Mouse (Mus musculus) monocyte, adult 2 months (primary cell): ENCODE data around the gene Parpbp.

Experiments used
- DNase-seq, 2 experiments: peaks; one replicate each; pipeline ENCODE4 v3.0.0; 2022; ENCODE audit warnings: low spot score in 2 of 2, low read depth in 1 of 2

Gene Parpbp

GRCm38 (mm10) chr10:88146707-88147477 is at the start of gene Parpbp, which contains the start of gene Nup37:
Gene Parpbp, minus strand, starts transcription at chr10:88146941.
Gene Nup37, plus strand, starts transcription at chr10:88146992.
- peak; percentile 54 to 74 for DNase-seq

DNA sequence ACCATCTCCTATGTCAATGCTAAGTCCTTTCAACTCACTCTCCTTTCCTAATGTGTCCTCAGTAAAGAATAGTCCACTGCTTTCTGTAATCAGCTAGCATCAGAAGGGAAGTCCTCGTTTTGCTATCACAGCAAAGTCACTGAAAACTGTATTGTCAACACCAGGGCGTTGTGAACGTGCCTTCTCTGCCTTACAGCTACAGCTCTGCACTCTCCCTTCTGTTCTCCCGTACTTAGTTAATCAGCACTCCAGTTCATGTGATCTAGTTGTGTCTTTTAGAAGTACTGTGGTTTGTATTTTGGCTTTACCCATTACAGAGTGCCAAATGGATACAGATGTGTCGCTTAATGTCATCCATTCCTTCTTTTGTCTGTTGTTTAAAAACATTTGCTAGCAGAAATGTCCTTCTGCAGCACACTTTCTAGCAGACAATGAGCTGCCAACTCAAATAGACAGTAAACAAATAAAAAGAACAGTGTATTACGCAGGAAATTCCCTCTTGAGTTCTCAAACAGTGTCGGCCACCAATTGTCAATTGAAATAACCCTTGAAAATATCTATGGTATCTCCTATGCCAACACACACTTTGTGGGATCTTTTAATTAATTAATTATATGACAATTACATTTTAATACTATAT is 20.8 kb upstream of the Parpbp start:
- DNase-seq: no peak

- no peak for DNase-seq
These were observed 19.4 kb upstream of the Parpbp start for GRCm38 (mm10) chr10:88166158-88166557.

DNA sequence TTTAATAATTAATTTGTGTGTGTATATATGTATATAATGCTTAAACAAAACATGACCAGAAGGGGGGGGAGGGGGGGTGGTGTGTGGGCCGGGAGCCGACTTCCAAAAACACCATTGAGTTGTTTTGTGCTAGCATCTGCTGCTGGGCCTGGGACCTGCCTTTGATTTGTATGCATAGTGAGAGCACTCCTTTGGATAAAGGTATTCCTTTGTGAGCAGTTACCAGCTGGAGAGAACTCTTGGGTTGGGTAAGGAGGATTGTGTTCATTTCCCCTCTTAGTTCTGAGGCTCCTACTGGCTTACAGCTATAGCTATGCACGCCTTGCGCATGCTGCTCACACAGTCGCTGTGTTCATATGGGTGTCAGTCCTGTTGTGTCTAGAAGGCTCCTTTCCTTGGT is 15.9 kb upstream of the Parpbp start:
- DNase-seq: no peak

DNA sequence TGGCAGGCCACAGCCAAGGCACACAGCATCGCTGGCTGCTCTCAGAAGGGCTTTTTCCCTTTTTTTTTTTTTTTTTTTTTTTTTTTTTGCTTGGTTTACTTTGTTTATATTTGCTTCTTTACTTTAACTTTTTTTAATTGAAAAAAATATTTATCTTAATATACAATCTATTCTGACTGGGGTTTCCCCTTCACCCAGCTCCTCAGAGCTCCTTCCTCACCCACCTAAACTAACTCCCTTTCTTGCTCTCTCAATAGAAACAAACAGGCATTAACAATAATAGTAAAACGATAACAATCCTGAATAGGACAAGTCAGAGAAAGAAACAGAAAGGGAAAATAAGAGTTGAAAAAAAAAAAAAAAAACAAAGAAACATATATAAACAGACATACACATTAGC is 15.4 kb upstream of the Parpbp start:
- DNase-seq: no peak

DNA sequence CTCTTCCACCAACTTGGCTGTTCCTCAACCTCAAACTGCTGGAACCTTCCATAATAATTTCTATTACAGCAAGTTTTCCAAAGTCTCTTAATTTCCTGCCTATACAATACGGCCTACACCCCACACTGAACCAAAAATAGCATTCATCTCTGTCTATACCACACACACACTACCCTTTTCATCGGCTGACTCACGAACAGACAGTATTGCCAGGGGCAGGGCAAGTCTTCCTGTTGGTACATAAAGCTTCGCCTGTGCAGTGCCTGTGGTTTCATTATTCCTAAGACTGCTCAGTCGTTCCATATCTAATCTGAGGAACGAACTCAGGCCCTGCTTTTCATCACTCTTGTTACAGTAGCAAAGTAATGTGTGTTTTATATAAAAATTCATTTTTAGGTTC is 4.9 kb upstream of the Parpbp start:
- DNase-seq: no peak

GRCm38 (mm10) chr10:88150381-88150780 is 3.6 kb upstream of the Parpbp start:
- no peak for DNase-seq

DNA sequence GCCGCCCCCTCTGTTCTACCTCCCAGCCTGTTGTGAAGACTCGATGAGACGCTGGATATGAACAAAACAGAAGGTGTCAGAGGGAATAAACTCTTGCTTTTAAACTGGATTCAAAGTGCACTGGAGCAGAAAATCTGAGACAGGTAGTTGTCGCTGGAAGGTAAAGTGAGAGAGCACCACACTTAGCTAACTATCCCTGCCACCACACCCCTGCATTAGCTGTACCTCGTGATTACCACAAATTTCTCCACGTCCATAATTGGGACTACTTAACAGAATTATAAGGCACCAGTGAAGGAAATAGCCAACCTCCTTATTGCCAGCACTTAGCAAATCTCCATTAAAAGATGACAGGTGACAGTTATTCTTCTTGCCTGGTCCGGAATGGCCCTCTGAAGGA is 554 bp downstream of the Parpbp start:
- DNase-seq: no peak

- no peak for DNase-seq
These were observed 11.1 kb downstream of the Parpbp start for GRCm38 (mm10) chr10:88135630-88136029.

DNA sequence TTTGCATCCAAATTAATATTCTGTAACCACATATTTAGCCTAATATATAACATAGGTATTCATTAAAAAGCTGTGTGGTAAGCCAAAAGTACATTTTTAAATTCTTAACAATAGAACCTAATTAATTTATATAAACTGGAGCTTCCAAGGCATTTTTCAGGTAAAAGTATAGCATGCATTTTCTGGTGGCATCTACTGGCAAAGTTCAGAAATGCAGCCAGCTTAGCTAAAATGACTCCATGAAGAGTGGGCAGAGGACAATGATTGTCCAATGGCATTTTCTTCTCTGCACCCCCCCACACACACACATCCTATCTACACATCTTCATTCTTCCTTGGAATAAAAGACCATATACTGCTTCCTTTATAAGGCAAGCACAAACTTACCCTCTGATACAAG is 27.0 kb downstream of the Parpbp start:
- no peak for DNase-seq

DNA sequence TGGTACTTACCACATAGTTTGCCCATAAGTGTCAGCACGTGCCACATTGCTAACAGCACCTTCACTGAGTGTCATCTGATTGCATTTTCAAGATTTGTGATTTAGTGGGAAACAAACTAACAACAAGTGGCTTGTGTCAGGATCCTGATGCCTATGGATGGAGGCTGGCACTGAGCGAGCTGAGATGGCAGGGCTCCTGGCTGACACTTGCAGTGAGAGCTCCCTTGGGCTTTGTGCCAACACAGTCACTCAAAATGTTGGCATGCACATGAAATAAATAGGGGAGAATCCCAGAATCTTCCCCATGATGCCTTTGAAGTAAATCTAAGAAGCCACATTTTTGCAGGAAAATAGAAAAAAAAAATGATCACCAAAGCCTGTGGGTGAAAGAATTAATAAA is 33.5 kb downstream of the Parpbp start:
- DNase-seq: no peak

- DNase-seq: no peak
These were observed 40.6 kb downstream of the Parpbp start for GRCm38 (mm10) chr10:88106169-88106568.

GRCm38 (mm10) chr10:88090772-88091171 is 56.0 kb downstream of the Parpbp start, which contains the start of gene Pmch:
Gene Pmch, plus strand, starts transcription at chr10:88091072.
- DNase-seq: no peak

DNA sequence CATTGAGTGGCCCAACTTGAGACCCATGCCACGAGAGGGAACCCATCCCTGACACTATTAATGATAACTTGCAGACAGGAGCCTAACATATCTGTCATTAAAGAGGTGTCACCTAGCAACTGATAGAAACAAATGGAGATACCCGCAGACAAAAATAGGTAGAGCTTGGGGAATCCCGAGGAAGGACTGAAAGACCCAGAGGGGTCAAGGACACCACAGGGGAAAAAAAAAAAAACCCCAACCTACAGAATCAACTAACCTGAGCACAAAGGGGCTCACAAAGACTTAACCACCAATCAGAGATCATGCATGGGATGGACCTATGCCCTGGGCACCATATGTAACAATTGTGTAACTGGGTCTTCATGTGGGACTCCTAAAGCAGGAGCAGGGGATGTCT is 79.4 kb downstream of the Parpbp start:
- DNase-seq: no peak

GRCm38 (mm10) chr10:88064872-88065271 is 81.9 kb downstream of the Parpbp start:
- DNase-seq: no peak

- no peak for DNase-seq
These were observed 83.3 kb downstream of the Parpbp start for GRCm38 (mm10) chr10:88063436-88063835.

- DNase-seq: no peak
These were observed 89.6 kb downstream of the Parpbp start for GRCm38 (mm10) chr10:88056950-88057649.

DNA sequence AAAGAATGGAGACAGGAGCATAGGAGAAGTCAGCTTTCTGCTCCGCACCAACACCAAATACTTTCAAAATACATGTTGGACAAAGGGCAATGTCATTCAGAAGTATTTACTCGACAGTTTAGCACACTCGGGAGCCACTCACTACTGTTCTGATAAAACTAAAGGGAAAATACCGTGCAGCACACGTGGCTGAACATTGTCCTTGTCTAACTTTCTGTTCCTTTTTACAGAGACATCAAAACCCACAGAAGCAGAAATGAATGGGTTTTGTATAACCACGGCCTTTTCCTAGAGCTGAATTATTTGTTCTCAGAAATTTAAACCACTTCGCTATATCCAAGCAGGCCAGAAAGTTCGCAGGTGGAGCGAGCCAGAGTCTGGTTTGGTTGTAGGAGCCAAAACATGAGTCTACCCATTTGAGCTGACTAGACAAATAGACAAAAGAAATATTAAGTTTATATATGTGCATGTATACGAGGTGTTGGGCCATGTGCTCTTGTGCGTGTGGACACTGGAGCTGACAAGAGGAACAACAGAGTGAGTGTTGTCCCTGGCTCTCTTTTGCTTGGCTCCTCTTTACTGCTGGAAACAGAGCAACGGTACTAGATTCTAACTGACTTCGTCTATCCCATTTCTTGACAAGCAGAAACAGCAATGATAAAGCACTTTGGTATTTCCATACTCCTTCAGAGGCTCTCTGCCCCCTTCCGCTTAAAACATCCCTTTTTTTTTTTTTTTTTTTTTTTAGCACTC is 92.3 kb downstream of the Parpbp start:
- DNase-seq: no peak

DNA sequence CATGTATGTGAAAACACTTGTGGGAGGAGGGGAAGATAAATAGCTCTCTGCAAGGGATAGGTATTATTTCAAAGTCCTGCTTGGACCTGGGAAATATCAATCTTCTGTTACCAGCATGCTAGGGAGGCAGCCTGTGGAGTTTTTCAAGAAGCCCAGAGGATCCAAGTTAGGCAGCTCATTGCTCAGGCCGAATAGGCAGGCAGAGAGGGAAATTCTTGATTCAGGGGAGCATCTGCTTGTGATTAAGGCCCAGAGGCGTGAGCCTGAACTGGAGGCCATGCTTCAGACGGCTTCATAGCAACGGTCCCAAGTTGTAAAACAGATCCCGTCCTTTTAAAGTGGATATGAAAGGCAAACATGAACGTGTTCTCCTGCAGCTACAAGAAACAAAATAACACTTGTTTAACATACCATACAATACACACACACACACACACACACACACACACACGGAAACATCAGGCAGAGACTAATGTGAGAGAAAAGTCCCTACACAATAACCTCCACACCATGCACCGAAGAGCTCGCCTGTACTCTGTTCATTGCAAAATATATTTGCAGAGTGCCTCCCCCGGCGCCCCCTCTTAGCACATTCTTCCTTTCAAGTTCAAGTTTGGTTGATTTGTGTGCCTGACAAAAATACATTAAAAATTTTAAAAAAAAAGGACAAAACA is 100.5 kb downstream of the Parpbp start:
- DNase-seq: no peak

DNA sequence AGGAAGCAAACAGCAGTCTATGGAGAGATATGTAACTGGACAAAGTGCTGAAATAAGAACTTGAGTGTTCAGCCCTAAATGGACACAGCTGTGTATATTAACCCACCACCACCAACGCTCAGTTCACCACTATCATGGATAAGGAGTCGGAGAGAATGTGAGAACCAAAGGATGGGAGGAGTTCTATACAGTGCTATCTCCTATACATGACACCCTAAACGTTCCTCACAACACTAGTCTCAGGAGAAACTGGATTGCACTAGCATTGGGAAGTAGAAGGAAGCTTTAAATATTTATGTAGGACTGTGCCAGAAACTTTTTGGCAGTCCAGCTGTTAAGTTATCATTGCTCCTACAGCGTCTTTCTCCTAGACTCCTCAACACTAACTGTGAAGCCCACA is 102.4 kb downstream of the Parpbp start:
- no peak for DNase-seq
